Mouse (Mus musculus): ENCODE measurements around the gene Fzd2. TPM values are rescaled to one million over a fixed set of nuclear protein-coding genes. Genes with fewer than 3 reads are reported as not detected.
A peak's percentile ranks its signal among the peaks of the same experiment; 100 is the strongest.
"Not testable (repeated sequence)": the region's sequence is repeated elsewhere in the genome, so short reads cannot be mapped to it uniquely, and the experiment has no call there.

Fzd2 gene
- 1.1 and 2.0 TPM in 2 replicates for polyA plus RNA-seq (2012; rRNA removed)

- Histone ChIP-seq H3K36me3 (ENCODE audit: control insufficient read depth, insufficient read depth, low read length) (no peaks in the 10 kb centered on the region), H3K4me3 (ENCODE audit: control insufficient read depth, low read depth, low read length) (peak within 1 kb of the TSS; percentile 72), H3K4me1 (ENCODE audit: control insufficient read depth, insufficient read depth, low read length) (peaks cover 27% of the 10 kb centered on the region), H3K27ac (ENCODE audit: control insufficient read depth, insufficient read depth, low read depth, low read length) (0 out of 2 replicates have a peak within 1 kb of the TSS, but pooled peaks have one; percentile 30), H3K27me3 (ENCODE audit: control insufficient read depth, insufficient read depth, low read length) (peaks cover 5% of the 10 kb centered on the region; the same call in 1 of the 2 replicates)
- TF ChIP-seq CTCF (IDR thresholded peaks at IDR 0.05; ENCODE audit: control insufficient read depth, insufficient read depth, insufficient replicate concordance, low read depth, low read length): no peak
- no peak; the same call in 1 of the 2 replicates for TF ChIP-seq POLR2A (IDR thresholded peaks at IDR 0.05; ENCODE audit: control insufficient read depth, low read depth, low read length)
Observed at GRCm38 (mm10) chr11:102604010-102604584, at the start of gene Fzd2. Gene Fzd2, plus strand, starts transcription at chr11:102604396.

GRCm38 (mm10) chr11:102555400-102556030, 48.7 kb upstream of the Fzd2 start:
- Histone ChIP-seq H3K27me3 (ENCODE audit: control insufficient read depth, insufficient read depth, low read length) (no peaks in the 10 kb centered on the region), H3K4me3 (ENCODE audit: control insufficient read depth, low read depth, low read length) (peak overlapping the region; percentile 94), H3K36me3 (ENCODE audit: control insufficient read depth, insufficient read depth, low read length) (no peaks in the 10 kb centered on the region), H3K27ac (ENCODE audit: control insufficient read depth, insufficient read depth, low read depth, low read length) (peak overlapping the region; percentile 88), H3K4me1 (ENCODE audit: control insufficient read depth, insufficient read depth, low read length) (peaks cover 4% of the 10 kb centered on the region; the same call in 1 of the 2 replicates)
- TF ChIP-seq POLR2A (IDR thresholded peaks at IDR 0.05; ENCODE audit: control insufficient read depth, low read depth, low read length) (no peak), CTCF (IDR thresholded peaks at IDR 0.05; ENCODE audit: control insufficient read depth, insufficient read depth, insufficient replicate concordance, low read depth, low read length) (no peak)

- H3K27me3 ChIP-seq (ENCODE audit: control insufficient read depth, insufficient read depth, low read length): no peaks in the 10 kb centered on the region
- TF ChIP-seq CTCF (IDR thresholded peaks at IDR 0.05; ENCODE audit: control insufficient read depth, insufficient read depth, insufficient replicate concordance, low read depth, low read length): 0 out of 2 replicates have a peak, but pooled peaks have one; percentile 8
- peak; percentile 73 for TF ChIP-seq POLR2A (IDR thresholded peaks at IDR 0.05; ENCODE audit: control insufficient read depth, low read depth, low read length)
- H3K4me3 ChIP-seq (ENCODE audit: control insufficient read depth, low read depth, low read length): peak within 1 kb of the TSS; percentile 94
- H3K27ac ChIP-seq (ENCODE audit: control insufficient read depth, insufficient read depth, low read depth, low read length): peak within 1 kb of the TSS; percentile 88
- no peaks in the 10 kb centered on the region for H3K36me3 ChIP-seq (ENCODE audit: control insufficient read depth, insufficient read depth, low read length)
- H3K4me1 ChIP-seq (ENCODE audit: control insufficient read depth, insufficient read depth, low read length): peaks cover 4% of the 10 kb centered on the region; the same call in 1 of the 2 replicates
Observed at GRCm38 (mm10) chr11:102556031-102556715, 48.0 kb upstream of the Fzd2 start, which contains the start of gene Gpatch8. Gene Gpatch8, minus strand, starts transcription at chr11:102556392.

GRCm38 (mm10) chr11:102556716-102557074, 47.5 kb upstream of the Fzd2 start:
- TF ChIP-seq CTCF (IDR thresholded peaks at IDR 0.05; ENCODE audit: control insufficient read depth, insufficient read depth, insufficient replicate concordance, low read depth, low read length) (no peak), POLR2A (IDR thresholded peaks at IDR 0.05; ENCODE audit: control insufficient read depth, low read depth, low read length) (no peak)
- H3K4me3 ChIP-seq (ENCODE audit: control insufficient read depth, low read depth, low read length): no peak overlapping the region

GRCm38 (mm10) chr11:102557386-102557785, 46.8 kb upstream of the Fzd2 start:
- Histone ChIP-seq H3K4me3 (ENCODE audit: control insufficient read depth, low read depth, low read length) (no peak overlapping the region), H3K36me3 (ENCODE audit: control insufficient read depth, insufficient read depth, low read length) (no peaks in the 10 kb centered on the region), H3K4me1 (ENCODE audit: control insufficient read depth, insufficient read depth, low read length) (peaks cover 4% of the 10 kb centered on the region; the same call in 1 of the 2 replicates), H3K27me3 (ENCODE audit: control insufficient read depth, insufficient read depth, low read length) (no peaks in the 10 kb centered on the region), H3K27ac (ENCODE audit: control insufficient read depth, insufficient read depth, low read depth, low read length) (no peak overlapping the region)
- no peak for TF ChIP-seq CTCF (IDR thresholded peaks at IDR 0.05; ENCODE audit: control insufficient read depth, insufficient read depth, insufficient replicate concordance, low read depth, low read length)
- no peak for TF ChIP-seq POLR2A (IDR thresholded peaks at IDR 0.05; ENCODE audit: control insufficient read depth, low read depth, low read length)

More at GRCm38 (mm10) chr11:102556716-102557074, 47.5 kb upstream of the Fzd2 start:
- Histone ChIP-seq H3K4me1 (ENCODE audit: control insufficient read depth, insufficient read depth, low read length) (peaks cover 4% of the 10 kb centered on the region; the same call in 1 of the 2 replicates), H3K27me3 (ENCODE audit: control insufficient read depth, insufficient read depth, low read length) (no peaks in the 10 kb centered on the region), H3K27ac (ENCODE audit: control insufficient read depth, insufficient read depth, low read depth, low read length) (no peak overlapping the region), H3K36me3 (ENCODE audit: control insufficient read depth, insufficient read depth, low read length) (no peaks in the 10 kb centered on the region)

- no peak overlapping the region for H3K27ac ChIP-seq (ENCODE audit: control insufficient read depth, insufficient read depth, low read depth, low read length)
- TF ChIP-seq CTCF (IDR thresholded peaks at IDR 0.05; ENCODE audit: control insufficient read depth, insufficient read depth, insufficient replicate concordance, low read depth, low read length): no peak
- TF ChIP-seq POLR2A (IDR thresholded peaks at IDR 0.05; ENCODE audit: control insufficient read depth, low read depth, low read length): no peak
Observed at GRCm38 (mm10) chr11:102558704-102559103, 45.5 kb upstream of the Fzd2 start.

GRCm38 (mm10) chr11:102564952-102565671, 39.1 kb upstream of the Fzd2 start:
- H3K4me1 ChIP-seq (ENCODE audit: control insufficient read depth, insufficient read depth, low read length); H3K4me3 ChIP-seq (ENCODE audit: control insufficient read depth, low read depth, low read length); H3K36me3 ChIP-seq (ENCODE audit: control insufficient read depth, insufficient read depth, low read length); H3K27ac ChIP-seq (ENCODE audit: control insufficient read depth, insufficient read depth, low read depth, low read length); H3K27me3 ChIP-seq (ENCODE audit: control insufficient read depth, insufficient read depth, low read length): not testable (repeated sequence)

More at GRCm38 (mm10) chr11:102558704-102559103, 45.5 kb upstream of the Fzd2 start:
- Histone ChIP-seq H3K27me3 (ENCODE audit: control insufficient read depth, insufficient read depth, low read length) (no peaks in the 10 kb centered on the region), H3K4me1 (ENCODE audit: control insufficient read depth, insufficient read depth, low read length) (peaks cover 4% of the 10 kb centered on the region; the same call in 1 of the 2 replicates), H3K4me3 (ENCODE audit: control insufficient read depth, low read depth, low read length) (no peak overlapping the region), H3K36me3 (ENCODE audit: control insufficient read depth, insufficient read depth, low read length) (no peaks in the 10 kb centered on the region)

Data from testis, adult 2 months (tissue).